Comparison of ENCODE assay signal across 34 mouse cellular contexts in the genomic region with DNA sequence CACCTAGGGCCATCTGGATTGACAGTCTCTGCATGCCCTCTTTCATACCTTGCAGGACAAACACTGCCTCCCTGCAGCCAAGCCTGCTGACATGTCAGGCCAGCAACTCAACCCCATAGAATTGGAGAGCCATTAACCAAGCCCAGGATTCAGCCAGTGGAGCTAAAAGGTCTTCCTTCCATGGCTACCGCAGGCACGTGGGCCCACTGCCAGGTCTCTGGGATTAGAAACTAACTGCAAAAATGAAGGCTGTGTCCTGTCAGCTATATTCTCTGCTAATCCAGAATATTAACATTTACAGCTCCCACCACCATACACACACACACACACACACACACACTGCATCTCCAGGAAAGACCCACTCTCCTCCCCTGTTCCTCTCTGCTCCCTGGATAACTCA. TPM values are rescaled to one million over a fixed set of nuclear protein-coding genes. Genes with fewer than 3 reads are reported as not detected.
DNase-seq lines count a peak whose midpoint lies in the region; ATAC-seq lines count a peak whose summit lies in the region.
"Had no signal": no experiment of that assay in that cellular context is flagged by ENCODE, and none has a peak within 500 bp of the region (broad histone marks: within the 10 kb centered on the region; RNA-seq: fewer than 3 reads in every experiment).

No protein-coding gene starts in this region.

- no peak overlapping the region for H3K4me2 ChIP-seq in forebrain, embryonic 12.5 days
- H3K4me2 ChIP-seq: embryonic facial prominence, embryonic 12.5 days; forebrain, embryonic 15.5 days; heart, embryonic 13.5 days; hindbrain, embryonic 15.5 days; limb, embryonic 13.5 days; liver, embryonic 11.5 days; lung, embryonic 15.5 days; midbrain, embryonic 12.5 days; neural tube, embryonic 13.5 days; stomach, embryonic 15.5 days had no signal

- WGBS in forebrain, embryonic 12.5 days, result 98% methylated on average over 2 of the region's 2 CpGs

- no peaks in the 10 kb centered on the region for H3K4me1 ChIP-seq in forebrain, embryonic 12.5 days
- H3K4me1 ChIP-seq: embryonic facial prominence, embryonic 12.5 days; forebrain, embryonic 15.5 days; hindbrain, embryonic 15.5 days; midbrain, embryonic 12.5 days; neural tube, embryonic 13.5 days; stomach, embryonic 15.5 days had no signal

- no peak for ATAC-seq in megakaryocyte progenitor cell, adult 5-6 weeks (replicated peaks; ENCODE audit: poor library complexity)
- ATAC-seq in forebrain, embryonic 12.5 days (ENCODE audit: low FRiP score), result no peak
- ATAC-seq: activated CD4-positive, CD25-positive, alpha-beta regulatory T cell, adult 4 months; forebrain, embryonic 15.5 days; inflammation-experienced regulatory T-cells, adult 6 months had no signal

- DNase-seq in heart, adult 11 months, result peak; percentile 70
- no peak for DNase-seq in heart, adult 9 months (ENCODE audit: low spot score in 2 of 2)
- peak; percentile 31 for DNase-seq in cerebellum, adult 11 months
- DNase-seq in cerebellum, adult 9-10 months, result peak; percentile 53
- peak; percentile 39 to 50 for DNase-seq in cerebellum, postnatal 36 days
- DNase-seq: adrenal gland, adult 8-10 months; embryo, embryonic 11 days; gastrocnemius, adult 2 months; gastrocnemius, postnatal 36 days; heart, adult 2 months; heart, postnatal 10 days; kidney, adult 18-20 months; retina, postnatal 1 day; right cerebral cortex, postnatal 14 days had no signal

- H3K27ac ChIP-seq in forebrain, embryonic 12.5 days, result no peak overlapping the region
- H3K27ac ChIP-seq: embryonic facial prominence, embryonic 12.5 days; forebrain, embryonic 15.5 days; gastrocnemius, adult 2 months; heart, adult 2 months; heart, embryonic 13.5 days; hindbrain, embryonic 15.5 days; limb, embryonic 13.5 days; lung, embryonic 15.5 days; midbrain, embryonic 12.5 days; neural tube, embryonic 13.5 days; stomach, embryonic 15.5 days had no signal

- no peaks in the 10 kb centered on the region for H3K27me3 ChIP-seq in forebrain, embryonic 12.5 days
- H3K27me3 ChIP-seq: CH12.LX; embryonic facial prominence, embryonic 12.5 days; forebrain, embryonic 15.5 days; hindbrain, embryonic 15.5 days; limb, embryonic 13.5 days; lung, embryonic 15.5 days; midbrain, embryonic 12.5 days; neural tube, embryonic 13.5 days; stomach, embryonic 15.5 days had no signal

- no peak overlapping the region for H3K4me3 ChIP-seq in forebrain, embryonic 12.5 days (replicated peaks)
- H3K4me3 ChIP-seq: embryonic facial prominence, embryonic 12.5 days; forebrain, embryonic 15.5 days; gastrocnemius, adult 2 months; heart, adult 2 months; heart, embryonic 13.5 days; hindbrain, embryonic 15.5 days; limb, embryonic 13.5 days; lung, embryonic 15.5 days; midbrain, embryonic 12.5 days; neural tube, embryonic 13.5 days; stomach, embryonic 15.5 days had no signal

- no peak overlapping the region for H3K9ac ChIP-seq in forebrain, embryonic 12.5 days
- H3K9ac ChIP-seq: embryonic facial prominence, embryonic 12.5 days; forebrain, embryonic 15.5 days; heart, embryonic 13.5 days; hindbrain, embryonic 15.5 days; limb, embryonic 13.5 days; lung, embryonic 15.5 days; midbrain, embryonic 12.5 days; neural tube, embryonic 13.5 days; stomach, embryonic 15.5 days had no signal

- H3K9me3 ChIP-seq in forebrain, embryonic 12.5 days, result no peaks in the 10 kb centered on the region
- H3K9me3 ChIP-seq: embryonic facial prominence, embryonic 12.5 days; forebrain, embryonic 15.5 days; heart, embryonic 13.5 days; hindbrain, embryonic 15.5 days; limb, embryonic 13.5 days; lung, embryonic 15.5 days; midbrain, embryonic 12.5 days; neural tube, embryonic 13.5 days; stomach, embryonic 15.5 days had no signal

- H3K36me3 ChIP-seq in forebrain, embryonic 12.5 days (replicated peaks), result no peaks in the 10 kb centered on the region
- H3K36me3 ChIP-seq: embryonic facial prominence, embryonic 12.5 days; forebrain, embryonic 15.5 days; heart, embryonic 13.5 days; hindbrain, embryonic 15.5 days; limb, embryonic 13.5 days; lung, embryonic 15.5 days; midbrain, embryonic 12.5 days; neural tube, embryonic 13.5 days; stomach, embryonic 15.5 days had no signal

RNA-seq across cellular contexts. Expression of a gene that starts 15.3 kb away (rescaled TPM):
- total RNA-seq in megakaryocyte progenitor cell, adult 5-6 weeks (2015), result not detected in 2 replicates
- total RNA-seq in megakaryocyte progenitor cell, adult 5-6 weeks (2017), result not detected in 2 replicates
- 0.06 and 0.10 TPM in 2 replicates for polyA plus RNA-seq in forebrain, embryonic 12.5 days (2016; fragmentation: Nextera tagmentation; extraction: Ambion mirVana)
- total RNA-seq: CH12.LX; gastrocnemius, adult 2 months; gastrocnemius, postnatal 36 days; heart, adult 2 months; heart, postnatal 10 days; hematopoietic stem cell, adult 5-6 weeks; megakaryocyte, adult 5-6 weeks had no signal
- polyA plus RNA-seq: activated CD4-positive, CD25-positive, alpha-beta regulatory T cell, adult 4 months; heart, adult 2 months; inflammation-experienced regulatory T-cells, adult 6 months; liver, embryonic 16.5 days had no signal

RNA-seq across cellular contexts. Expression of a gene that starts 52.8 kb away (rescaled TPM):
- 4.4 and 6.4 TPM in 2 replicates for total RNA-seq in megakaryocyte progenitor cell, adult 5-6 weeks (2015)
- 3.5 and 7.8 TPM in 2 replicates for total RNA-seq in megakaryocyte progenitor cell, adult 5-6 weeks (2017)
- 0.93 and 1.1 TPM in 2 replicates for polyA plus RNA-seq in forebrain, embryonic 12.5 days (2016; fragmentation: Nextera tagmentation; extraction: Ambion mirVana)
- total RNA-seq: CH12.LX; gastrocnemius, postnatal 36 days had no signal
- polyA plus RNA-seq: C2C12; large intestine, adult 2 months had no signal

Comparison
In these comparisons a context has a peak if more than half of its experiments do, and no peak if none do; other contexts are left out.
1. DNase-seq: peak in heart, adult 11 months (single experiment), cerebellum, adult 11 months (single experiment), cerebellum, adult 9-10 months (single experiment) and cerebellum, postnatal 36 days (2 of 2); none in heart, adult 9 months (0 of 2).